Mouse (Mus musculus) urinary bladder, postnatal 14 days (tissue): Measurements from ENCODE around the gene Hdgfl2.
"Not testable (repeated sequence)": the region's sequence is repeated elsewhere in the genome, so short reads cannot be mapped to it uniquely, and the experiment has no call there.

Experiments
- DNase-seq: peaks from one replicate; pipeline ENCODE4 v3.0.0; 2021; ENCODE audit warnings: low spot score

Gene Hdgfl2

DNA sequence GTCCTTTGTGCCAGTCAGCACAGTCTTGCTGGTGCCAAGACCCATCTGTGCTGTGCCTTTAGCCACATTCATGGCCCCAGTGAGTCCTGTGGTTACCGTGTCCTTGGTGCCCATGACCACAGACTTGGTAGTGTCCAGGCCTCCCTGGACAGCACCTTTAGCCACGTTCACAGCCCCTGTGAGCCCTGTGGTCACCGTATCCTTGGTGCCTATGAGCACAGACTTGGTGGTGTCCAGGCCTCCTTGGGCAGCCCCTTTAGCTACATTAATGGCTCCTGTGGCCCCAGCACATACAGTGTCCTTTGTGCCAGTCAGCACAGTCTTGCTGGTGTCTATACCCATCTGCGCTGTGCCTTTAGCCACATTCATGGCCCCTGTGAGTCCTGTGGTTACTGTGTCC lies 27.0 kb downstream of the Hdgfl2 start:
- DNase-seq: not testable (repeated sequence)

DNA sequence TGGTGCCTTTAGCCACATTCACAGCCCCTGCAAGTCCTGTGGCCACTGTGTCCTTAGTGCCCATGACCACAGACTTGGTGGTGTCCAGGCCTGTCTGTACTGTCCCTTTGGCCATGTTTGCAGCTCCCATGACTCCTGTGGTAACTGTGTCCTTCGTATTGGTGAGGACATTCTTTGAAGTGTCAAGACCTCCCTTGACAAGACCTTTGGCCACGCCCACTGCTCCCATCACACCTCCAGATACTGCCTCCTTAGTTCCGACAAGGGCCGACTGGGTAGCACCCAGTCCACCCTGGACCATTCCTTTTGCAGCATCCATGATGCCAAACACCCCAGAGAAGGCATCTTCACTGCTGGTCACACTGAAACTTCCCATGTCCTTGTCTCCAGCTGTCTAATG lies 27.5 kb downstream of the Hdgfl2 start:
- no peak for DNase-seq

- no peak for DNase-seq
These were observed 28.3 kb downstream of the Hdgfl2 start for GRCm38 (mm10) chr17:56107736-56108135.

- DNase-seq: peak; percentile 44
These were observed 29.1 kb downstream of the Hdgfl2 start for GRCm38 (mm10) chr17:56108334-56109044.

GRCm38 (mm10) chr17:56109219-56110051 lies 30.0 kb downstream of the Hdgfl2 start, which contains the start of gene Plin4:
TSS of gene Plin4 (minus strand) at chr17:56109803.
- peak; percentile 64 for DNase-seq

GRCm38 (mm10) chr17:56110571-56110970 lies 31.1 kb downstream of the Hdgfl2 start:
- DNase-seq: no peak

- DNase-seq: no peak
These were observed 31.6 kb downstream of the Hdgfl2 start for GRCm38 (mm10) chr17:56111021-56111420.

DNA sequence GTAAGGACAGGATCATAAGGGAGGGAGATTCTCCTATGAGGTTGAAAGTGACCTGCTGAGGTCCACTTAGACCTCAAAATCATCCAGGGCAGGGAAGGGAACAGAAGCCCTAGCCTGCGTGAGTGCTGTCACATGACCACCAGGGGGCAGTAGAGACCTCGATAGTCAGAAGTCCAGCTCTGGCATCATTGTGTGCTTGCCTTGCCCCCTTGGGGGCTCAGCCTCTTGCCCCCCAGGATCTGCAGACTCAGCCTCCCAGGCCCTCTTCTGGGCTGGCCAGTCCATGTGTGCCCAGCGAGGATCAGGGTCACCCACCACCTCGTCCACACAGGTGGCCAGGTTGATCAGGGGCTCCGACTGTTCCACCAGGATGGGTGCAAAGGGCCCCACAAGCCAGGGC lies 32.4 kb downstream of the Hdgfl2 start:
- peak; percentile 63 for DNase-seq

- no peak for DNase-seq
These were observed 33.3 kb downstream of the Hdgfl2 start for GRCm38 (mm10) chr17:56112743-56113142.

- no peak for DNase-seq
These were observed 36.8 kb downstream of the Hdgfl2 start for GRCm38 (mm10) chr17:56116193-56116592.

GRCm38 (mm10) chr17:56117251-56117710 lies 37.8 kb downstream of the Hdgfl2 start, which contains the start of gene Plin5:
TSS of gene Plin5 (minus strand) at chr17:56117596.
- peak; percentile 72 for DNase-seq

DNA sequence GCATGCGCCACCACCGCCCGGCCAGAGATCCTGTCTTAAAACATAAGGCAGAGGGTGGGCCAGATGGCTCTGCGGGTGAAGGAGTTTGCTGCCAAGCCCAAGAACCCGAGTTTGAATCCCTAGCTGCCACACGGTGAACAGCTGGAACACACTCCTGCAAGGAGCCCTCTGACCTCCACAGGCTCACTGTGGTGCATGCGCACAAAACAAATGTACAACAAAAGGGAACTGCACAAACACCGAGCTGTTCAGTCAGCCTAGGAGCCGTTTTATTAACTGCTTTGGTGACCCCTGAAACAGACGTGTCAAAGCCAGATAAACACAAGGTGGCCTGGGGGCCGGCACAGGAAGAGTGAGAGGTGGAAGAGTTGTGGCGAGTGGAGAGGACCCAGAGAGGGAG lies 40.0 kb downstream of the Hdgfl2 start:
- no peak for DNase-seq

DNA sequence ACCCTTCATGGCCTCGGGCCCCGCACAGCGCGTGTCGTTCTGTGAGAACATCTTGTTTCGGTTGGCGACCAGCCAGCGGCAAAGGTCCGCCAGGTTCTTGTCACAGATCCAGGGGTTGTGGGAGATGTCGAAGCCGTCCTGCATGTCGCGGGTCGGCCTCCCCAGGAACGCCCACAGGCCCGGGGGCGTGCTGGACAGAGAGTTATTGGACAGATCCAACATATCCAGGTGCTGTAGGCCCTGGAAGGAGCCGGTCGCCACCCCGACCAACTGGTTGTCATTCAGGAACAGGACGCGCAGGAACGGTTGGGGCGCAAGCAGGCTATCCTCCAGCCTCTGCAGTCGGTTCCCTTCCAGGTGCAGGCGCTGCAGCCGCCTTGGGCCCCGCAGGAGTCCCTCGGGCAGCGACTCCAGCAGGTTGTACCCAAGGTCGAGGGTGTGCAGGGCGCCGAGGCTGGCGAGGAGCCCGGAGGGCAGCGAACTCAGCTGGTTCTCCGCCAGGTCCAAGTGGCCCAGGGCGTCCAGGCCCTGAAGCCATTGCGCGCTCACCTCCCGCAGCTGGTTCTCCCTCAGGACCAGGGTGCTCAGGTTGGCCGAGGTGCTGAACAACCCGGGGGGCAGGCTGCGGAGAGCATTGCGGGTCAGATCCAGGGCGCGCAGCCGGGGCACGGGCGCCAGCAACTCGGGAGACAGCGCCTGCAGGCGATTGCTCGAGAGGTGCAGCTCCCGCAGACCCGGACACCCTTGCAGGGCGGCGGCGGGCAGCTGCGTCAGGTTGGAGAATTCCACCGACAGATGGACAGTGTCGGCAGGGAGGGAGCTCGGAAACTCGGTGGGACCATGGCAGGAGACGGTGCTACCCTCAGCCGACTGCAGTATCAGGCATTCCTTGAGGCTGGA lies 40.8 kb downstream of the Hdgfl2 start:
- peak; percentile 65 for DNase-seq

- DNase-seq: no peak
These were observed 42.4 kb downstream of the Hdgfl2 start, which contains the start of gene Lrg1 for GRCm38 (mm10) chr17:56121826-56122225. TSS of gene Lrg1 (minus strand) at chr17:56122001.

DNA sequence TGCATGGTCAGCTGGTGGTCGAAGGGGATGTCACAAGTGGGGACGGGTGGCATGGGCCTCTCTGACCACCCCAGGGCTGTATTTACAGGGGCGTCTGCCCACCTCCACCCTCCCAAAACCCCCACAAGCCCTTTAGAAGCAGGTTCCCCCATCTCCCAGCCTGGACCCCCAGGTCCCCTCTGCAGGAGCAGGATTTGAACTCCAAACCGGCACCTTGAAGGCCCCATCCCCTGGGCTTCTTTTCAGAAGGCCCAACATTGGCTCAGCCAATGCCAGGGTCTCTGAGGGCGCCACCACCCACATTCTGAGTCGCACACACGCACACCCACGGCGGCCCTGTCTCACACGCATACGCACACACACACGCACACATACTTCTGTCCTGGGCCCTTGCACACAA lies 43.7 kb downstream of the Hdgfl2 start:
- DNase-seq: no peak

- no peak for DNase-seq
These were observed 44.4 kb downstream of the Hdgfl2 start for GRCm38 (mm10) chr17:56123681-56124340.

- DNase-seq: peak; percentile 64
These were observed 45.2 kb downstream of the Hdgfl2 start for GRCm38 (mm10) chr17:56124377-56125275.

DNA sequence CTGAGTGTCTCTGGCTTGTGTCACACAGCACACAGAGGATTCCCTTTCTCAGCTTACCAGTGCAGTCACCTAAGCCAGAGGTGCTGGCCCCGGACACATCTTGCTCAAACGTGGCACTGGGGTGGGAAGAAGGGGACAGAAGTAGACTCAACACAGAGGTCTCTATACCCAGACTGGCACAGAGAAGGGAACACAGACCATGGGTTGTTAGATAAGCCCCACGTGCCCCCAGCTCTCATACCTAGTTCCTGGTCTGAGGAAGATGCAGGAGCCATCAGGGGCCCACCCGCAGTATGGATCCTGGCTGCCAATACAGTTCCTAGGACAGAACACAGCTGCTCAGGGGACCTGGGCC lies 45.8 kb downstream of the Hdgfl2 start:
- no peak for DNase-seq

- no peak for DNase-seq
These were observed 46.7 kb downstream of the Hdgfl2 start for GRCm38 (mm10) chr17:56126175-56126574.

- no peak for DNase-seq
These were observed 48.8 kb downstream of the Hdgfl2 start for GRCm38 (mm10) chr17:56128246-56128645.
